Mouse (Mus musculus) forebrain, embryonic 11.5 days (tissue): ENCODE measurements around the gene Olfr1246. TPM values are rescaled to one million over a fixed set of nuclear protein-coding genes. Genes with fewer than 3 reads are reported as not detected.
"Not testable (repeated sequence)": the region's sequence is repeated elsewhere in the genome, so short reads cannot be mapped to it uniquely, and the experiment has no call there.

Experiments
- ATAC-seq: fragments of 200-750 bp; cut with Nextera tagmentation; replicated peaks from 2 replicates; pipeline ENCODE4 v1.8.0; 2017; ENCODE audit warnings: moderate TSS enrichment; ENCODE audit not compliant: low FRiP score
- DNase-seq: peaks from one replicate; pipeline ENCODE4 v3.0.0-alpha.2; 2017; ENCODE audit warnings: low spot score
- H3K27ac ChIP-seq: fragments of 300-500 bp; sonication (generic); 2 replicates; pipeline ENCODE4 v1.5.1; 2014; ENCODE audit warnings: low read depth, low read length
- H3K27me3 ChIP-seq: fragments of 300-500 bp; sonication (generic); 2 replicates; pipeline ENCODE4 v1.6.1; 2014; ENCODE audit warnings: mild to moderate bottlenecking, low read length, mixed read lengths; ENCODE audit not compliant: control insufficient read depth, insufficient read depth
- H3K36me3 ChIP-seq: fragments of 300-500 bp; sonication (generic); 2 replicates; pipeline ENCODE4 v1.6.1; 2014; ENCODE audit warnings: mild to moderate bottlenecking, low read length, moderate library complexity, mixed read lengths; ENCODE audit not compliant: control insufficient read depth, insufficient read depth
- H3K4me1 ChIP-seq: fragments of 300-500 bp; sonication (generic); replicated peaks from 2 replicates; pipeline ENCODE4 v1.6.1; 2014; ENCODE audit warnings: low read length, mixed read lengths; ENCODE audit not compliant: control insufficient read depth, insufficient read depth
- H3K4me2 ChIP-seq: fragments of 300-500 bp; sonication (generic); 2 replicates; pipeline ENCODE4 v1.6.1; 2014; ENCODE audit warnings: low read depth, mild to moderate bottlenecking, low read length, moderate library complexity, mixed read lengths; ENCODE audit not compliant: severe bottlenecking
- H3K4me3 ChIP-seq: fragments of 300-500 bp; sonication (generic); 2 replicates; pipeline ENCODE4 v1.5.1; 2014; ENCODE audit warnings: low read depth, low read length
- H3K9ac ChIP-seq: fragments of 300-500 bp; sonication (generic); 2 replicates; pipeline ENCODE4 v1.6.1; 2014; ENCODE audit warnings: low read length
- H3K9me3 ChIP-seq: fragments of 300-500 bp; sonication (generic); 2 replicates; pipeline ENCODE4 v1.6.1; 2016; ENCODE audit warnings: low read length, mixed read lengths; ENCODE audit not compliant: control insufficient read depth
- WGBS: fragments of 180-500 bp; shearing (Covaris S2); extraction: QIAGEN DNeasy Blood & Tissue Kit; methylation state at CpG from one replicate; pipeline ENCODE4 v1.1.7; 2014; 5-methylcytosine and 5-hydroxymethylcytosine counted together
- polyA plus RNA-seq: library from polyadenylated mRNA; unstranded; fragments of >200 nt; fragmentation: Nextera tagmentation; extraction: Ambion mirVana; gene quantifications from 2 replicates; pipeline ENCODE4 v1.2.1, GENCODE M21; 2014

The Olfr1246 gene
- not detected in 2 replicates for polyA plus RNA-seq

DNA sequence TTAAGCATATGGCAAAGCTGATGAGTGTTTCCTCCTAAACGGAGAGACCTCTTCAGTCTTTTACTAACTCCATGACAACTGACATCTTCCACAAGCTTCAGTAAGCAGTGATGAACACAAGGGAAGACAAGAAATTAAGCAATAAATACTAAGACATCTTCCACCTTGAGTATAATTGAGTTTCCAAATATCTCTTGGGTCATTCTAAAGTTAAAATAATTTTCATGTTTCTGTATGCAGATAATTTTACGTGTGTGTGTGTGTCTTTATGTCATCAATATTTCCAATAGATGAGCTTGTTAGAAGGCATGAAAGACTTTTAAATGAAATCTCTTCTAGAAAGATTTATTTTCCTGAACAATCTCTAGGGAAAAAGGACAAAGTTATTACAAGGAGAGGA lies at the start of gene Olfr1246:
Gene Olfr1246, minus strand, starts transcription at position 101 of the 400 bp plus-strand sequence.
- no peak within 1 kb of the TSS for H3K27ac ChIP-seq
- WGBS = 78% methylated on average over 2 of the region's 2 CpGs
- no peak within 1 kb of the TSS for H3K9ac ChIP-seq
- no peaks in the 10 kb centered on the region for H3K4me1 ChIP-seq
- H3K4me2 ChIP-seq = no peak within 1 kb of the TSS
- ATAC-seq (no peak), DNase-seq (no peak)
- no peaks in the 10 kb centered on the region for H3K27me3 ChIP-seq
- H3K9me3 ChIP-seq = no peaks in the 10 kb centered on the region
- no peaks in the 10 kb centered on the region for H3K36me3 ChIP-seq
- H3K4me3 ChIP-seq = no peak within 1 kb of the TSS

DNA sequence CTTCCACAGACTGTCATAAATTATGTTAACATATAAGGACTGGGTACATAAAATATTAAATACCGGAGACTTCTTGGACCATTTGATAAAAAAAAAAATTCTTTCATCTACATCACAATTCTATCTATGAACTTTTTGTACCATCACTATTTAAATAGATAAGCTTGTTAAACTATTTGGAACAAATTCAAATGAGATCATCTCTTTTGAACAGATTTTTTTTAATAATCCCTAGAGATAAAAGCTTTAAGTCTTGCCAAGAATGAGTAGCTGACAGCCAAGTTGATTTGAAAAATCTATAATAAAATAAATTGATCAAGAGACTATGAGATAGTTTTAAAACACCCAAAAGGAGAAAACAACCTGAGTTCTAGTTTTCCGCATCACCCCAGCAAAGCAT lies 41.9 kb upstream of the Olfr1246 start, which contains the start of gene Olfr1249:
Gene Olfr1249, minus strand, starts transcription at position 101 of the 400 bp plus-strand sequence.
- H3K27ac ChIP-seq = no peak within 1 kb of the TSS
- H3K4me1 ChIP-seq = no peaks in the 10 kb centered on the region
- no peaks in the 10 kb centered on the region for H3K27me3 ChIP-seq
- WGBS = 96% methylated on average over 2 of the region's 2 CpGs
- H3K9ac ChIP-seq = no peak within 1 kb of the TSS
- H3K36me3 ChIP-seq = no peaks in the 10 kb centered on the region
- DNase-seq (no peak), ATAC-seq (no peak)
- H3K4me2 ChIP-seq = no peak within 1 kb of the TSS
- H3K4me3 ChIP-seq = no peak within 1 kb of the TSS
- H3K9me3 ChIP-seq = no peaks in the 10 kb centered on the region

DNA sequence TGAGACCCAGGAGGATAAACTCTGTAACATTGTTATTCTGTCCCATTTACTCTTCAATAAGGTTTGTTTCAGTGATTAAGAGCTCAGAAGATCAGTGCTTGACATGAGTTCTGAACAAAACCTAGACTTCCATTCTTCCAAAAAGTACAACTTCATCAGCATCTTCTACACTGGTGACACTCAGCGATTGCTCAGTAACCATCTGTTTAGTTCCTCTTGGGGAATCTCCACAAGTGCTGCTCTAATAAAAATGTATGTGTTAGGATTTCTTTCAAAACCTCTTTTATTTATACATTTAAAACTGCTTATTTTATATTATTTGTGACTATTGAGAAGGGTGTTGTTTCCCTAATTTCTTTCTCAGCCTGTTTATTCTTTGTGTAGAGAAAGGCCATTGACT lies 25.2 kb upstream of the Olfr1246 start, which contains the start of gene Olfr1248:
Gene Olfr1248, minus strand, starts transcription at position 101 of the 400 bp plus-strand sequence.
- not testable (repeated sequence) for H3K4me1 ChIP-seq, H3K9ac ChIP-seq, H3K27ac ChIP-seq, H3K4me2 ChIP-seq, H3K27me3 ChIP-seq, ATAC-seq, H3K9me3 ChIP-seq, H3K4me3 ChIP-seq, DNase-seq, H3K36me3 ChIP-seq
- 97% methylated on average over 1 of the region's 1 CpGs for WGBS

DNA sequence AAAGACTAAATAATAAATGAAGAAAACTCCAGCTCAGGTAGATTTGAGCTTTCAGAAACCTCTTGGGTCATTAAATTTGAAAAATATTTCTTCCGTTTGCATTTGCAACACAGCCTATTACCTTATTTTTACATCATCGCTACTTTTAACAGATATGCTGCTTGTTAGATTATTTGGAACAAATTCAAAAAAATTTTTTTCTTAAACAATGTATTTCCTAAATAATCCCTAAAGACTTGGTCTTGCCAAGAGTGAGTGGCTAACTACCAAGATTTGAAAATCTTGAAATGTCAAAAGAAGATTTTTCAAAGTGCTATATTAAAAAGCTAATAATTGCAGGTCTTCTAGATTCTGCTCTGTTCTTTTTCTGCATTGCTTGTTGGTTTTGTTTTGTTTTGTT lies 21.1 kb upstream of the Olfr1246 start, which contains the start of gene Olfr1247:
Gene Olfr1247, minus strand, starts transcription at position 101 of the 400 bp plus-strand sequence.
- DNase-seq (no peak), ATAC-seq (no peak)
- H3K9me3 ChIP-seq = no peaks in the 10 kb centered on the region
- no peak within 1 kb of the TSS for H3K4me2 ChIP-seq
- no peaks in the 10 kb centered on the region for H3K27me3 ChIP-seq
- no peak within 1 kb of the TSS for H3K9ac ChIP-seq
- 93% methylated on average over 2 of the region's 2 CpGs for WGBS
- no peak within 1 kb of the TSS for H3K4me3 ChIP-seq
- no peaks in the 10 kb centered on the region for H3K36me3 ChIP-seq
- H3K27ac ChIP-seq = no peak within 1 kb of the TSS
- H3K4me1 ChIP-seq = no peaks in the 10 kb centered on the region

DNA sequence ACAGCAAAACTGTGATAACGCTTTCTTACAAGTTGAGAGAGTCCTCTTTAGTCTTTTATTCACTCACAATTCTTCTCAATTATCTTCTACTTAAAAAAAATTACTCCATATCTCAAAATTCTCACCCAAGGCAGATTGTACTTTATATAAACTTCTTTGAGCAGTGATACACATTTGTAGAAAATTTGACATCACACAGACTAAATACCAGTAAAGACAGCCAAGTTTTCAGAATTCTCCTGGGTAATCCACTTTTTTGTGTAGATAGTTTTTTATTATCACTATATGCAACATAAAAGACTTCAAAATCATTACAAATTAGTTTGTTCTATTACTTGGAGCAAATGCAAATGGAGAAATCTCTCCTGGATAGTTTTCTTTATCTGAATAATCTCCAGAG lies 14.6 kb downstream of the Olfr1246 start, which contains the start of gene Olfr1245:
Gene Olfr1245, minus strand, starts transcription at position 101 of the 400 bp plus-strand sequence.
- no peaks in the 10 kb centered on the region for H3K27me3 ChIP-seq
- H3K4me3 ChIP-seq = no peak within 1 kb of the TSS
- no peak for DNase-seq
- H3K36me3 ChIP-seq = no peaks in the 10 kb centered on the region
- no peaks in the 10 kb centered on the region for H3K9me3 ChIP-seq
- WGBS = 89% methylated on average over 1 of the region's 1 CpGs
- no peak within 1 kb of the TSS for H3K4me2 ChIP-seq
- H3K4me1 ChIP-seq = no peaks in the 10 kb centered on the region
- H3K27ac ChIP-seq = no peak within 1 kb of the TSS
- no peak within 1 kb of the TSS for H3K9ac ChIP-seq
- no peak for ATAC-seq

DNA sequence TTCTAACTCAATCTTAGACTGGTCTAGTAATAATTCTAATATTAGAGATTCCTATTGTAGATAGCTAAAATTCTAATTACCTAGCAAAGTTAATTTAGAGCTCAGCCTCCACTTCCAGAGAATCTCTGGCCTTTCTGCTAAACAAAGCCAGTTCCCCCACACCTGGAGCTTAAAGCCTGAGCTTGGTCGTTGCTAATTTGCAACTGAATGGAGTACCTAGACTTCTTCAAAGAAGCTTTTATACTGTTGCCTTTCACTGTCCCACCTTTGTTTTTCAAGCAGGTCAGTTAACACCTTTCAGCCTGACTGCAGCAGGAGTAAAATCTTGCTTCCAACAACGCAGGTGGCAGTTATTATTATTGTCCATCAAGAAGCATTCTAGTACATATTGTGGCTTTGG lies 30.3 kb downstream of the Olfr1246 start:
- not testable (repeated sequence) for H3K27me3 ChIP-seq, H3K4me2 ChIP-seq, H3K36me3 ChIP-seq, H3K4me1 ChIP-seq, H3K9me3 ChIP-seq, DNase-seq, H3K27ac ChIP-seq, H3K9ac ChIP-seq, ATAC-seq, H3K4me3 ChIP-seq
- 67% methylated on average over 2 of the region's 2 CpGs for whole genome bisulfite sequencing

DNA sequence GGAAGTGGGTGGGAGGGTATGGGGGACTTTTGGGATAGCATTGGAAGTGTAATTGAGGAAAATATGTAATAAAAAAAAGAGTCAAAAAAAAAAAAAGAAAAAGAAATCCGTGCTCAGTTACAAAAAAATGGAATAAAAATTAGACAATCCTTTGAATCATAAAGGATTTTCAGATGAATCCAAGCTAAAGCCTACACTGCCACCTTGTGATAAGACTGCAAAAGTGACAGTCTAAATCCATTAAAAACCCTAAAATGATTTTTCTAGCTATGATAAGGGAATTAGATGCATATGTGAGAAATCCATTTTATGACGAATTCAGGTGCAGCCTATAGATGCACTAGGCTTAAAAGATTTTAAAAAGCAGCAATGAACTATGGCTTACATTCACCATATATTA lies 48.4 kb downstream of the Olfr1246 start:
- Histone ChIP-seq H3K4me3 (no peak overlapping the region), H3K9me3 (no peaks in the 10 kb centered on the region), H3K36me3 (no peaks in the 10 kb centered on the region), H3K27me3 (no peaks in the 10 kb centered on the region), H3K9ac (no peak overlapping the region), H3K4me2 (no peak overlapping the region), H3K4me1 (no peaks in the 10 kb centered on the region), H3K27ac (no peak overlapping the region)
- 64% methylated on average over 2 of the region's 2 CpGs for WGBS
- ATAC-seq = peak; percentile 39; the same call in 1 of the 2 replicates
- DNase-seq = no peak

DNA sequence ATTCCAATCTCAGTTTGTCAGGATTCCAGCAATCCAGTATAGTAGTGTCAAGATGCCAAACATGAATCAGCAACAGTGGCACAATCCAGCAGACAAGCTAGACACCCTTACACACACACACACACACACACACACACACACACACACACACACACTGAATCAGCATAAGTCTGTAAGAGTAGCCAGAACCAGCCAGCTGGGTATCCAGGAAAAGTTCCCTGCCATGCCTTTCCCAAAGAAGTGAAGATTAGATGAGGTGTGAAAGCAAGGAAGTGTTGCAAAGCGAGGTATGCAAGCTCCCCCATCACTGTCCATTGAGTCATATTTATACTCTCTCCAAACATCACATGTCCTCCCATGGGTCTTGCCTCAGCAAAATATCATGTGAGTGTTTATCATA lies 53.0 kb downstream of the Olfr1246 start:
- no peaks in the 10 kb centered on the region for H3K9me3 ChIP-seq
- H3K4me3 ChIP-seq = no peak overlapping the region
- no peaks in the 10 kb centered on the region for H3K27me3 ChIP-seq
- WGBS = 92% methylated on average over 1 of the region's 1 CpGs
- ATAC-seq = no peak
- H3K27ac ChIP-seq = no peak overlapping the region
- no peak overlapping the region for H3K4me2 ChIP-seq
- no peaks in the 10 kb centered on the region for H3K4me1 ChIP-seq
- H3K36me3 ChIP-seq = no peaks in the 10 kb centered on the region
- H3K9ac ChIP-seq = no peak overlapping the region
- DNase-seq = no peak
